ENCODE assay signal across 8 mouse cellular contexts in genomic region chr15:102987124-102987833, GRCm38 (mm10). TPM values are rescaled to one million over a fixed set of nuclear protein-coding genes. Genes with fewer than 3 reads are reported as not detected.
DNase-seq lines count a peak whose midpoint lies in the region; ATAC-seq and TF ChIP-seq lines count a peak whose summit lies in the region.

No protein-coding gene starts in this region.

- H3K4me2 ChIP-seq in hindbrain, postnatal 0 days (ENCODE audit: low read depth, low read length), result no peak overlapping the region

- H3K4me1 ChIP-seq in cerebellum, adult 2 months (ENCODE audit: control insufficient read depth, insufficient read depth, low read length), result no peaks in the 10 kb centered on the region
- H3K4me1 ChIP-seq in hindbrain, postnatal 0 days (ENCODE audit: insufficient read depth, low read length), result no peaks in the 10 kb centered on the region

- peak; percentile 94 for TF ChIP-seq CTCF in cerebellum, adult 2 months (IDR thresholded peaks at IDR 0.05; ENCODE audit: borderline replicate concordance, insufficient read depth, low read depth, low read length)
- peak; percentile 93 for TF ChIP-seq CTCF in hindbrain, postnatal 0 days (IDR thresholded peaks at IDR 0.05; ENCODE audit: low read depth)

- no peaks in the 10 kb centered on the region for H3K36me3 ChIP-seq in hindbrain, postnatal 0 days (ENCODE audit: insufficient read depth, low read length)

- peak; percentile 66 for DNase-seq in T-cell, adult 2 months (ENCODE audit: low spot score)
- peak; percentile 82 to 92 for DNase-seq in cerebellum, adult 2 months
- peak; percentile 83 to 85 for DNase-seq in frontal cortex, postnatal 25 days (ENCODE audit: low spot score in 2 of 2)
- peak; percentile 96 for DNase-seq in hindbrain, postnatal 0 days (ENCODE audit: low spot score)
- peak; percentile 69 to 81 for DNase-seq in layer of hippocampus, postnatal 36 days
- peak; percentile 63 for DNase-seq in right cerebral cortex, postnatal 25 days
- peak; percentile 97 for DNase-seq in urinary bladder, postnatal 25 days (ENCODE audit: low spot score)

- H3K9me3 ChIP-seq in hindbrain, postnatal 0 days (ENCODE audit: low read length), result no peaks in the 10 kb centered on the region

- peak; percentile 61; the same call in 1 of the 2 replicates for ATAC-seq in hindbrain, postnatal 0 days
- peak; percentile 80 for ATAC-seq in megakaryocyte-erythroid progenitor cell, adult 5-6 weeks (replicated peaks; ENCODE audit: low FRiP score, low TSS enrichment, poor library complexity, severe bottlenecking)

- 2% methylated on average over 21 of the region's 21 CpGs for WGBS in cerebellum, adult 2 months
- 4% methylated on average over 21 of the region's 21 CpGs for WGBS in hindbrain, postnatal 0 days

- no peak overlapping the region for H3K4me3 ChIP-seq in cerebellum, adult 2 months (replicated peaks; ENCODE audit: insufficient read depth, low read depth, low read length)
- no peak overlapping the region for H3K4me3 ChIP-seq in hindbrain, postnatal 0 days (ENCODE audit: low read length)

- H3K27ac ChIP-seq in cerebellum, adult 2 months (ENCODE audit: insufficient read depth, low read length), result no peak overlapping the region
- no peak overlapping the region for H3K27ac ChIP-seq in hindbrain, postnatal 0 days

- TF ChIP-seq POLR2A in cerebellum, adult 2 months (IDR thresholded peaks at IDR 0.05; ENCODE audit: borderline replicate concordance, insufficient read depth, low read length), result no peak

- H3K9ac ChIP-seq in hindbrain, postnatal 0 days (replicated peaks; ENCODE audit: low read length), result no peak overlapping the region

- H3K27me3 ChIP-seq in cerebellum, adult 2 months (ENCODE audit: control insufficient read depth, insufficient read depth, low read length), result peaks cover 15% of the 10 kb centered on the region; the same call in 1 of the 2 replicates
- H3K27me3 ChIP-seq in hindbrain, postnatal 0 days (ENCODE audit: insufficient read depth, low read length), result peaks cover 98% of the 10 kb centered on the region

RNA-seq across cellular contexts. Expression of gene Hoxc8, which starts 3.1 kb away (rescaled TPM):
- not detected in 2 replicates for polyA plus RNA-seq in cerebellum, adult 2 months (2012; rRNA removed)
- total RNA-seq in hindbrain, postnatal 0 days (2014; rRNA removed), result 0.26 TPM in 1 of 2 replicates, not detected in the other
- polyA plus RNA-seq in hindbrain, postnatal 0 days (2015; fragmentation: Nextera tagmentation; extraction: Ambion mirVana), result not detected in 2 replicates
- total RNA-seq in layer of hippocampus, postnatal 36 days (2021), result not detected
- not detected in 2 replicates for total RNA-seq in megakaryocyte-erythroid progenitor cell, adult 5-6 weeks (2014; fragmentation: Nextera tagmentation)
- not detected in 2 replicates for total RNA-seq in megakaryocyte-erythroid progenitor cell, adult 5-6 weeks (2017)

RNA-seq across cellular contexts. Expression of gene Hoxc6, which starts 10.8 kb away (rescaled TPM):
- polyA plus RNA-seq in cerebellum, adult 2 months (2012; rRNA removed), result 0.16 and 0.25 TPM in 2 replicates
- 0.43 and 1.4 TPM in 2 replicates for total RNA-seq in hindbrain, postnatal 0 days (2014; rRNA removed)
- 0.59 and 1.2 TPM in 2 replicates for polyA plus RNA-seq in hindbrain, postnatal 0 days (2015; fragmentation: Nextera tagmentation; extraction: Ambion mirVana)
- not detected for total RNA-seq in layer of hippocampus, postnatal 36 days (2021)
- total RNA-seq in megakaryocyte-erythroid progenitor cell, adult 5-6 weeks (2014; fragmentation: Nextera tagmentation), result not detected in 2 replicates
- total RNA-seq in megakaryocyte-erythroid progenitor cell, adult 5-6 weeks (2017), result not detected in 2 replicates

RNA-seq across cellular contexts. Expression of gene Hoxc9, which starts 11.0 kb away (rescaled TPM):
- not detected in 2 replicates for polyA plus RNA-seq in cerebellum, adult 2 months (2012; rRNA removed)
- not detected in 2 replicates for total RNA-seq in hindbrain, postnatal 0 days (2014; rRNA removed)
- not detected in 2 replicates for polyA plus RNA-seq in hindbrain, postnatal 0 days (2015; fragmentation: Nextera tagmentation; extraction: Ambion mirVana)
- not detected for total RNA-seq in layer of hippocampus, postnatal 36 days (2021)
- not detected in 2 replicates for total RNA-seq in megakaryocyte-erythroid progenitor cell, adult 5-6 weeks (2014; fragmentation: Nextera tagmentation)
- not detected in 2 replicates for total RNA-seq in megakaryocyte-erythroid progenitor cell, adult 5-6 weeks (2017)

RNA-seq across cellular contexts. Expression of gene Hoxc5, which starts 20.0 kb away (rescaled TPM):
- polyA plus RNA-seq in cerebellum, adult 2 months (2012; rRNA removed), result 1.5 and 2.2 TPM in 2 replicates
- 5.4 and 8.7 TPM in 2 replicates for total RNA-seq in hindbrain, postnatal 0 days (2014; rRNA removed)
- 6.4 and 7.3 TPM in 2 replicates for polyA plus RNA-seq in hindbrain, postnatal 0 days (2015; fragmentation: Nextera tagmentation; extraction: Ambion mirVana)
- not detected for total RNA-seq in layer of hippocampus, postnatal 36 days (2021)
- total RNA-seq in megakaryocyte-erythroid progenitor cell, adult 5-6 weeks (2014; fragmentation: Nextera tagmentation), result not detected in 2 replicates
- total RNA-seq in megakaryocyte-erythroid progenitor cell, adult 5-6 weeks (2017), result not detected in 2 replicates

RNA-seq across cellular contexts. Expression of gene Hoxc10, which starts 20.7 kb away (rescaled TPM):
- polyA plus RNA-seq in cerebellum, adult 2 months (2012; rRNA removed), result not detected in 2 replicates
- total RNA-seq in hindbrain, postnatal 0 days (2014; rRNA removed), result not detected in 2 replicates
- not detected in 2 replicates for polyA plus RNA-seq in hindbrain, postnatal 0 days (2015; fragmentation: Nextera tagmentation; extraction: Ambion mirVana)
- not detected for total RNA-seq in layer of hippocampus, postnatal 36 days (2021)
- total RNA-seq in megakaryocyte-erythroid progenitor cell, adult 5-6 weeks (2014; fragmentation: Nextera tagmentation), result not detected in 2 replicates
- total RNA-seq in megakaryocyte-erythroid progenitor cell, adult 5-6 weeks (2017), result not detected in 2 replicates
